Mouse (Mus musculus): ENCODE data around the gene BC025920. TPM values are rescaled to one million over a fixed set of nuclear protein-coding genes. Genes with fewer than 3 reads are reported as not detected.

The BC025920 gene
- polyA plus RNA-seq, 1 experiment, result 0.25 TPM

GRCm38 (mm10) chr10:81655178-81655577 is 49.1 kb downstream of the BC025920 start:
- no peak for TF ChIP-seq USF1 (IDR thresholded peaks at IDR 0.05; ENCODE audit: low read depth)
- TF ChIP-seq FOSL1 (IDR thresholded peaks at IDR 0.05; ENCODE audit: insufficient read depth, low read length, poor library complexity, severe bottlenecking), result no peak
- TF ChIP-seq CTCF (IDR thresholded peaks at IDR 0.05; ENCODE audit: control insufficient read depth, insufficient read depth, insufficient read length), result no peak
- TF ChIP-seq MYOD1 (IDR thresholded peaks at IDR 0.05; ENCODE audit: control insufficient read depth, insufficient read length, low read depth), result no peak
- no peak for TF ChIP-seq MYOG (IDR thresholded peaks at IDR 0.05; ENCODE audit: control insufficient read depth, extremely low read depth, insufficient read length)
- no peak for TF ChIP-seq CEBPB (IDR thresholded peaks at IDR 0.05; ENCODE audit: low read depth)
- TF ChIP-seq MAX (IDR thresholded peaks at IDR 0.05), result no peak
- Histone ChIP-seq H3ac (ENCODE audit: control insufficient read depth, insufficient read length, low read depth) (no peak overlapping the region), H3K27me3 (ENCODE audit: control insufficient read depth, insufficient read depth, insufficient read length) (no peaks in the 10 kb centered on the region), H3K4me3 (ENCODE audit: insufficient read depth, poor library complexity, severe bottlenecking) (no peak overlapping the region), H3K36me3 (ENCODE audit: control insufficient read depth, insufficient read depth) (peaks cover 5% of the 10 kb centered on the region), H3K79me2 (ENCODE audit: control insufficient read depth, insufficient read depth) (peaks cover 45% of the 10 kb centered on the region), H3K79me3 (ENCODE audit: low read depth) (peaks cover 33% of the 10 kb centered on the region)

- peaks cover 23% of the 10 kb centered on the region for H3K79me3 ChIP-seq (ENCODE audit: low read depth)
- no peak overlapping the region for H3K4me3 ChIP-seq (ENCODE audit: insufficient read depth, poor library complexity, severe bottlenecking)
- H3ac ChIP-seq (ENCODE audit: control insufficient read depth, insufficient read length, low read depth), result no peak overlapping the region
- TF ChIP-seq MYOG (IDR thresholded peaks at IDR 0.05; ENCODE audit: control insufficient read depth, extremely low read depth, insufficient read length), result no peak
- no peak for TF ChIP-seq MYOD1 (IDR thresholded peaks at IDR 0.05; ENCODE audit: control insufficient read depth, insufficient read length, low read depth)
- no peak for TF ChIP-seq FOSL1 (IDR thresholded peaks at IDR 0.05; ENCODE audit: insufficient read depth, low read length, poor library complexity, severe bottlenecking)
- no peak for TF ChIP-seq CEBPB (IDR thresholded peaks at IDR 0.05; ENCODE audit: low read depth)
- no peak for TF ChIP-seq USF1 (IDR thresholded peaks at IDR 0.05; ENCODE audit: low read depth)
- no peak for TF ChIP-seq CTCF (IDR thresholded peaks at IDR 0.05; ENCODE audit: control insufficient read depth, insufficient read depth, insufficient read length)
- TF ChIP-seq MAX (IDR thresholded peaks at IDR 0.05), result no peak
- H3K36me3 ChIP-seq (ENCODE audit: control insufficient read depth, insufficient read depth), result peaks cover 3% of the 10 kb centered on the region
- H3K27me3 ChIP-seq (ENCODE audit: control insufficient read depth, insufficient read depth, insufficient read length), result no peaks in the 10 kb centered on the region
- H3K79me2 ChIP-seq (ENCODE audit: control insufficient read depth, insufficient read depth), result peaks cover 36% of the 10 kb centered on the region
These were observed 50.1 kb downstream of the BC025920 start for GRCm38 (mm10) chr10:81656174-81656573.

Other genes starting within 250 kb of the BC025920 start
- gene Mfsd12, start 248.8 kb upstream of the BC025920 start, polyA plus RNA-seq (2012; fragmentation: generic; extraction: Trizol), result 8.2 TPM
- 0.51 TPM for gene 4930404N11Rik, start 240.5 kb upstream of the BC025920 start, polyA plus RNA-seq (2012; fragmentation: generic; extraction: Trizol)
- 61.6 TPM for gene Fzr1, start 227.8 kb upstream of the BC025920 start, polyA plus RNA-seq (2012; fragmentation: generic; extraction: Trizol)
- 148 TPM for gene Dohh, start 221.8 kb upstream of the BC025920 start, polyA plus RNA-seq (2012; fragmentation: generic; extraction: Trizol)
- gene Gm48551, start 221.8 kb upstream of the BC025920 start, polyA plus RNA-seq (2012; fragmentation: generic; extraction: Trizol), result 1.7 TPM
- 0.20 TPM for gene Gm48552, start 217.3 kb upstream of the BC025920 start, polyA plus RNA-seq (2012; fragmentation: generic; extraction: Trizol)
- 0.32 TPM for gene Smim24, start 213.2 kb upstream of the BC025920 start, polyA plus RNA-seq (2012; fragmentation: generic; extraction: Trizol)
- 86.7 TPM for gene Nfic, start 150.6 kb upstream of the BC025920 start, polyA plus RNA-seq (2012; fragmentation: generic; extraction: Trizol)
- 1.0 TPM for gene Celf5, start 123.6 kb upstream of the BC025920 start, polyA plus RNA-seq (2012; fragmentation: generic; extraction: Trizol)
- gene Ncln, start 109.9 kb upstream of the BC025920 start, polyA plus RNA-seq (2012; fragmentation: generic; extraction: Trizol), result 122 TPM
- gene S1pr4, start 106.1 kb upstream of the BC025920 start, polyA plus RNA-seq (2012; fragmentation: generic; extraction: Trizol), result 0.02 TPM
- gene Gna15, start 82.0 kb upstream of the BC025920 start, polyA plus RNA-seq (2012; fragmentation: generic; extraction: Trizol), result 0.16 TPM
- 77.6 TPM for gene Gna11, start 61.1 kb upstream of the BC025920 start, polyA plus RNA-seq (2012; fragmentation: generic; extraction: Trizol)
- gene Aes, start 46.8 kb upstream of the BC025920 start, polyA plus RNA-seq (2012; fragmentation: generic; extraction: Trizol), result 532 TPM
- 7.1 TPM for gene Tle2, start 31.7 kb upstream of the BC025920 start, polyA plus RNA-seq (2012; fragmentation: generic; extraction: Trizol)
- gene Tle6, start 5.2 kb upstream of the BC025920 start, polyA plus RNA-seq (2012; fragmentation: generic; extraction: Trizol), result 8.6 TPM
- 20.8 TPM for gene Sirt6, start 21.5 kb downstream of the BC025920 start, polyA plus RNA-seq (2012; fragmentation: generic; extraction: Trizol)
- 8.5 TPM for gene Ankrd24, start 22.3 kb downstream of the BC025920 start, polyA plus RNA-seq (2012; fragmentation: generic; extraction: Trizol)
- 0.56 TPM for gene Gm10778, start 42.8 kb downstream of the BC025920 start, polyA plus RNA-seq (2012; fragmentation: generic; extraction: Trizol)
- gene Zfp433, start 98.6 kb downstream of the BC025920 start, polyA plus RNA-seq (2012; fragmentation: generic; extraction: Trizol), result 0.94 TPM
- 0.61 TPM for gene Gm3055, start 164.9 kb downstream of the BC025920 start, polyA plus RNA-seq (2012; fragmentation: generic; extraction: Trizol)
- gene Gm4767, start 205.9 kb downstream of the BC025920 start, polyA plus RNA-seq (2012; fragmentation: generic; extraction: Trizol), result not detected